Mouse (Mus musculus) v-Abl transformed pro-B cells (cell line): ENCODE results near the gene Slc28a1.

Experiments
- in situ Hi-C, 2 experiments: fragments of 400-800 bp; cut with MboI; formaldehyde crosslinking; loops; one replicate each; pipeline ENCODE4 v1.15.1; 2025; ENCODE audit not compliant: unreplicated experiment in 2 of 2

The Slc28a1 gene

DNA sequence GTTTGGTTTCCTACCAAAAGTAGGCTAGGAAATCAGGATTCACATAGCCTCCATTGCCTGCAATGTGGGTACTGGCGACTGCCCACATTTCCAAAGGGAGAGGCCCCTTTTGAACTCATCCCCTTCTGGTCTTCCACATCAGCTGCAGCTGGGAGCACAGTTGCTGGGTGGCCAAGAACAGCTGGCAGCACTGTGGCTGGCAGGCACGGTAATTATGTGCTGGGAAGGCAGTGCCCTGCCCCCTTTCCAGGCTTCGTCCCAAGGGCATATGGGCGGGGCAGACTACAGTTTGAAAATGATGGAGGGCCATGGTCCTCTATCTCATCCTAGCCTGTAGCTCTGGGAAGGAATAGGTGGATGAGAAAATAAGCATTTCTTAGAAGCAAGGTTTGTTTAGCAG is 83.9 kb downstream of the Slc28a1 start:
- in situ Hi-C loops = no loop called here

DNA sequence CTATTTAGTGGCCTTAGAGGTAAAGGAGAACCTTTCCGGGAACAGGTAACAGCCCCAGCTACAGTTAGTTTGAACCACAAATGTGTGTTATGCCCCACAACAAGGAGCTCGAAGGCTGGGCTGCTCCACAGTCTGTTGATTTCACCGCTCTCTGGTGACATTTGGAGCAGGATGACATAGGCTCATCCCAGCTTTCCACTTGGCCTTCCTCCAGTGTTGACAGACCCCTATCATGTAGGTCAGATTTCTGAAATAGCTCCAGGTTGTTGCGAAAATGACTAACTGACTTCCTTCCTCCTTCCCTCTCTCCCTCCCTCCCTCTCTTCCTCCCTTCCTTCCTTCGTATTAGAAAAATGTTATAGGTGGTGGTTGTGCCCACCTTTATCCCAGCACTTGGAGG is 84.5 kb downstream of the Slc28a1 start:
- in situ Hi-C loops = no loop called here

DNA sequence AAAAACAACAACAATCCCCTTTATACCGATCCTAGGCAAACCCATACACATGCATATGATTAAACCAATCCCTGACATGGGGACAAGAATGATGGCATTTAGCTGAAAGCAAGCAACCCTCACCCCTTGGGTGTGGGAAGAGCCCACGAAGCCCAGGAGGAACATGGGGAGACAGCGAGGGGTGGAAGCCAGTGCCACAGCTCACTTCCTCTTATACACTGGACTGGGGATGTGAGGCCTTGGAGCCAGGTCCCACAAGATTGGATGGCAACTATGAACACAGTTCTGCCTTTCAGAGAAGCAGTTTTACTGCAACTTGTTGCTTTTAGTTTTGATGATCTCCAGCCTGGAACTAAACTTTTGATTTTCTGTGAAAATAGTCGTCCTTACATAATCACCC is 85.2 kb downstream of the Slc28a1 start:
- in situ Hi-C loops = loop anchor here (5.0 kb wide), 2 partner anchors 32 to 113 kb away; no protein-coding TSS in a partner anchor

DNA sequence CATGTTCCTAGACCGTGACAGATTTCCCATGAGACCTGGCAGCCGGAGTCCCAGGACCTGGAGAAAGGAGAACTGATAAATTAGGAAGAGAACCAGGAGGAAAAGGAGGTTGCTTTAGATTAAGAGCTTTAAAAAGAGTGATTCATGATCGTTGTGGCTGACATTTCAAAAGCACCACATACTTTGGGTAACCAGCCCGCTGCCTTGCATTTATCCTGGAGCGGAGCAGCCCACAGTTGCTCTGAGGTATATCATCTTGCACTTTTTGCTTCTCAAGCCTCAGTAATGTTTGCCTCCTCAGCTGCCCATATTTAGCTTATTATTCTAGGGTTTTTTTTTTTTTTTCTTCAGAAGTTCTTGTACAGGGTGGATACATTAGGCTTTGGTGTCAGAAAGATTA is 87.8 kb downstream of the Slc28a1 start:
- in situ Hi-C loops = loop anchor here (5.0 kb wide), 2 partner anchors 35 to 110 kb away; no protein-coding TSS in a partner anchor

DNA sequence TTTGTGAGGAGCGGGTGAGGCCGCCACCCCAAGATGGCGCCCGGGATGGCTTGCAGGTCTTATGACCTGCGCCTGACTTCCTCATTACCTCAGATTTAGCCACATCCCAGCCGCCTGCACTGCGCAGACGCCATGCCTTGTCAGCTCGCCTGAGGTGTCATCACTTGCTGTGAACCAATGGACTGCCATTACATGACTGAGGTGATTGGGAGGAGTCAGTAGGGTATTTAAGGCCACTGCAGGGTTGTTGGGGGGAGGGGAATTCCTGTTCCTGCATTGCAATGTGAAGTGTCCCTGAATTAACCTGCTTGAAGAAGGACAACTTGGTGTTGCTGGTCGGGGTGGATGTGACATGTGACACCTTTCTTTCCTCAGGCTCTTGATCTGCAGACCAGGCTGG is 89.0 kb downstream of the Slc28a1 start:
- in situ Hi-C loops = loop anchor here (5.0 kb wide), 2 partner anchors 36 to 109 kb away; no protein-coding TSS in a partner anchor

DNA sequence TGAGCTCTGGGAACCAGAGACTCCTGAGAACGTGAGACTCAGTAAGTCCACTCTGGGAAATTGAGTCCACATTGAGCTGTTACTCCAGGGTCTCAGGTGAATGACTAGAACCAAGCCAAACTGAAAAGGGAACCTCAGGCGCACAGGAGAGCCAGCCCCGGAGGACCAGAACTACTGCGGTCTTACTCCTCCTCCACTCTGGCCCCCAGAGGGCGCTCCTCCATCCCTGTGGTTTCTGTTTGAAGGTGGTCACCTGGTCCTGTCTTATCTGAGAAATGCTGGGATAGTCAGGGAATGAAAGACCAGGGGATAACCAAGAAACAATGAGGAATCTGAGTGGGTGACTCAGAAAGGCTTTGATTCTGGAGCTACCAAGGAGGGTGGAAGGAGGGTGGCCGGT is 94.3 kb downstream of the Slc28a1 start:
- in situ Hi-C loops = no loop called here

DNA sequence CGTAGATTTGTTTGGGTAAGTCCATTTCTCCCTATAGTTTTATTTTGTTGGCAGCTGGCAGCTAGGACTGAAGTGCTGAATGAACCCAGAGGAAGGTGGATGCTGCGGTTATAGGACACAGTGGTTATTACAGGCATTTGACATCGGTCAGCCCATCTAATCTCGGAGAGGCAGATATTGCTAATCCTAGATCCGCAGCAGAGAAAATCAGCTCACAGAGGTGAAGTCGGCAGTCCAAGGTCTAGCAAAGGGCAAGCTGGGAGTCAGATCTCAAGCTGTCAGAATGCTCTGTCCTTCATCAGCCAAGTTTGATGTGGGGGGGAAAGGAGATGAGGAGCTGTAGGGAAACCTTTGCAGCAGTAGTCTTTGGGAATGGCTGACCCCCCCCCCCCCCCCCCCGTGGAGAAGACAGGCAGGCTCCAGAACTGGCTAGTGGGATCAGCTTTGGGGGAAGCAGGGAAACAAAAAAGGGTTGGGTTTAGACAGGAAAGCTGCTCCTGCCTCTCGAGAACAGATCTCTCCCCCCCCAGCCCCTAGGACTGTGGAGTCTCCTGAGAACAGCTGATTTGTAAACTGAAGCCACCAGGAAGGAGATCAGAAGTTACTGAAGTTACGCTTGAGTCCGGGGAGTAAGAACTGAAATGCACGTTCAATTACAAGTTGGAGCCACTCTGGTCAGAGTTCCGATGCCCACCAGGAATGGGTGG is 95.5 kb downstream of the Slc28a1 start:
- in situ Hi-C loops = loop anchor here (5.0 to 10.0 kb wide), 2 partner anchors 82 to 85 kb away; no protein-coding TSS in a partner anchor

DNA sequence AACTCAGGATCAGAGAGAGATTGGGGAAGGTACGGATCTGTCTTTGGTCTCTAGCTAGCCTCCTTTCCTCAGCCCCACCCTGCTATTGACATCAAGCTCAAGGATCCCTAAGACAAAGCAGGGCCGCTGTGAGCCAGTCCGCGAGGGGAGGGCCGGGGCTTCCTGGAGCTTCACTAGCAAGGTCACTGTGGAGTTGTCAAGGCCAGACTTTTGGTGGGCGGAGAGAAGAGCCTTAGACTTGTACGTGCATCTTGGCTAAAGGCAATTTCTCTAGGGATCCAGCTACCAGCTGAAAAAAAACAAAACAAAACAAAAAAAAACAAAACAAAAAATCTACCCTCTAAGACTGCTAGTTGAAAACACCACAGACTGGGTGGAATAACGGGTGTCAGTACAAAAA is 97.2 kb downstream of the Slc28a1 start:
- in situ Hi-C loops = loop anchor here (5.0 to 10.0 kb wide), 2 partner anchors 81 to 83 kb away; no protein-coding TSS in a partner anchor

DNA sequence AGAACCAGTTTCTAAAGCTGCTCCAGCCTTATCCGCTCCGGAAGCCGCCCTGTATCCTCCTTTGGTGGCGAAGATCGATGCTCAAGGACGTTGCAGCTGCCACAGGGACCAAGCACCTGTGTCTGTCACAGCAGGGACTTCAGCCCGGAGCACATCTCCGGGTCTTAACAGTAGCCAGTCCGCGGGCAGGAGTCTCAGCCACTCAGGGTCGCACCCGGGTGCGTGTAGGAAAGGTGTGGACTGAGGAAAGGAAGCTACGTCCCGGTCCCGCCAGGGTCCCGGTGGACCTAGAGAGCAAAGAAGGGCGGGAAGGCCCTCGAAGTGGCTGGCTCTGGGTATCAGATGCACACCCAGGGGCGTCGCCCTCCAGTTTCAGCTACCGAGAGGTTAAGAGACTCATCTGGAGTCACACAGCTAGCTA is 97.7 kb downstream of the Slc28a1 start:
- in situ Hi-C loops = loop anchor here (5.0 to 10.0 kb wide), 2 partner anchors 80 to 83 kb away; no protein-coding TSS in a partner anchor

DNA sequence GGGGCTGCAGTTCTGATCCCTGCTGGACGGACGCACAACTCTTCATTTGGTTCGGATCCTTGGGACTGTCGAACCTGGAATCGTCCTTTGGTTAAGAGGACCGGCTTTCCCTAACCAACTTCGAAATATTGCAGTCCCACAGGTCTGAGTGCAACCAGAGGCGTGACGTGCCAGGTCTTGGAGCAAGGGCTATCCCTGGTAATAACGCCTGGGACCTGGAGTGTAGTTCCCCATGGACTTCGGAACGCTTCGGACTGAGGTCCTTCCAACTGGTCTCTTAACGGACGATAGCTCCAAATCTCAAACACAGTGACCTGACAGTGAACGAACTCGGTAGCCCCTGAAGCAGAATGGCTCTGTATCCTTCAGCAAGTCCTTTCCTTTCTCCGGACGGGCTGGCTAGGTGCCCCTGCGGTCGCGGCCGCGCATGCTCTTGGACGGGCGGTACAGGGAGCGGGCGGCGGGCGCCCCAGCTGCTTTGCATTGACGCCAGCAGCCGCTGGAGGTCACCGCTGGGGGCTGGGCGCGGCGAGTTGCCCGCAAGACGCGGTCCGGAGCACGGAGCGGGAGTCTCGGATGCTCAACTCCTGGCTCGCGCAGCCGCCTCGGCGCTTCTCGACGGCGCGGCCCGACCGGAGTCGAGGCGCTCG is 98.2 kb downstream of the Slc28a1 start:
- in situ Hi-C loops = loop anchor here (5.0 to 10.0 kb wide), 2 partner anchors 79 to 82 kb away; no protein-coding TSS in a partner anchor

DNA sequence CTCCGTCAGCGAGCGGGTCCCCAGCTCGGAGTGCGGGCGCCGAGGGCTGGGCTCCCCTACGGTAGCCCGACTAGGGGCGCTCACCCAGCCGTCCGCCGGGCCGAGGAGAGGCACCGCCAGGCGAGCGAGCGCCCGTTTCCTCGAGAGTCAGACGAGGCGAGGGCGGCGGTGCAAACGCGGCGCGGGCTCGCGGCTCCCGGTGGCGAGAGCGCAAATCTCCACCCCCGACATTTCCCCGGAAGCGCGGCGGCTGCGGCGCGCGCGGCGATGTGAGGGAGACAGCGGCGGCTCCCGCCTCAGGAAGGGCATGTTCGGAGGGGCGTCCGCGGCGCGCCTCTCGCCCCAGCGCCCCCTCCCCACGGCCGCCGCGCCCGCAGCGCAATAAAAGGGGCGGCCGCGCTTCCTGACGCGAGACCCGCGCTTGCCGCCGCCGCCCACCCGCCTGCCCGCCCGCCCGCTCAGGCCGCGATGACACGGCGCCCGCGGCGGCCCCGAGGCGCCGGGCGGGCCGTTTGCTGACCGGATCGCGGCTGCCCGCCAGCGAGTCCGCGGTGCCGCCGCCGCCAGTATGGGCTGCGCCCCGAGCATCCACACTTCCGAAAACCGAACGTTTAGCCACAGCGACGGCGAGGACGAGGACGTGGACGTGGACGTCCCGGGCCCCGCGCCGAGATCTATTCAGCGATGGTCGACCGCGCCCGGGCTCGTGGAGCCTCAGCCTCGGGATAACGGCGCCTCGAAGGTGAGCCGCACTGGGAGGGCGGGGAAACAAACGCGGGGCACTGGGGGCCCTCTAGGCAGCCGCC is 99.0 kb downstream of the Slc28a1 start, which contains the start of gene Pde8a:
Gene Pde8a, plus strand, starts transcription at position 250 of the 806 bp plus-strand sequence.
- in situ Hi-C loops = loop anchor here (5.0 to 10.0 kb wide), 2 partner anchors 79 to 81 kb away; no protein-coding TSS in a partner anchor

DNA sequence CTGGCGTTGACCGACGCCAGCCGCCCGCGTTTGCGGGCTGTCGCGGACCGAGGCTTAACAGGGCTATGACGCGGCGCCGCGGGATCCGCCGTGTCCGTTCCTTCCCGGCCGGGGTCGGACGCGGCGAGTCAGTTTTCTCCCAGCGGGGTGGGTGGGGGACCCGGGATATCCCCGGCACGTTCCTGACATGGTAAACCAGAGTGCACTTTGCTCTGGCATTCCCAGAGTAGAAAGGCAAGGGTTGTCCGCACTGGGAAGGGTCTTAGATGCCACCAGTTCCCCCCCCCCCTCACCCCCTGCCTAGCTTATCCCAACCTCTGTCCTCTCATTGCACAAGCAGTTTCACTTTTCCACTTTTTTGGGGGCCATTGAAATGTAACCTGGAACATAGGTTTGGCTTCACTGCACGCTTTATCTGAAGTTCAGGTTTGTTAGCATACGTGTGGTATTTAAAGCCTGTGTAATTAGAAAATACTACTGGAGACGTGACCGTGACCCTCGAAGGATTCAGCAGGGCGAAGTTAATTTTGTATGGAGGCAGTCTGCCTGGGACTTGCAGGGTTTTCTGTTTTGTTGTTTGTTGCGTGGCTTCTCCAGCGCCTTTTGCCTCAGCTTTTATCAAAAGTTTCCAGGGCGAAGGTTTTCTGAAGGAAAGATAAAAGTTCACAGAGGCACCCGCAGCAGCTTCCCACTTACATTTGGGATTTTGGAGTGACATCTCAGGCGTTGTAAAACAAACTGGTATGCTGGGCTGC is 99.7 kb downstream of the Slc28a1 start:
- in situ Hi-C loops = loop anchor here (5.0 to 10.0 kb wide), 2 partner anchors 78 to 80 kb away; no protein-coding TSS in a partner anchor

DNA sequence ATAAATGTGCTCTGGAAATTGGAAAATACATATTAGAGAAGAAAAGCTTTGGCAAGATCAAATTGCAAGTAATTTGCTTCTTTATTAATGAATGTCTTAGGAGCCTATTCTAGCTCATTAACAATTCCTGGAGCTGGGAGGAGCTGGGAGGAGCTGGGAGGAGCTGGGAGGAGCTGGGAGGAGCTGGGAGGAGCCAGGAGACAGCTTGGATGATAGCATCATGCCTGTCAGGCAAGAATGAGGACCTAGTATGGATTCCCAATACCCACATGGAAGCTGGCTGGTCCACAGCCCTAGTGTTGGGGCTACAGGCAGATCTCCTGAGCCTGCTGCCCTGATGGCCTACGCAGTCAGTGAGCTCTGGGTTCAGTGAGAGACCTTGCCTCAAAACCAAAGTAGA is 101.4 kb downstream of the Slc28a1 start:
- in situ Hi-C loops = loop anchor here in 1 of 2 experiments (10.0 kb wide), 1 partner anchor 79 kb away; no protein-coding TSS in a partner anchor

DNA sequence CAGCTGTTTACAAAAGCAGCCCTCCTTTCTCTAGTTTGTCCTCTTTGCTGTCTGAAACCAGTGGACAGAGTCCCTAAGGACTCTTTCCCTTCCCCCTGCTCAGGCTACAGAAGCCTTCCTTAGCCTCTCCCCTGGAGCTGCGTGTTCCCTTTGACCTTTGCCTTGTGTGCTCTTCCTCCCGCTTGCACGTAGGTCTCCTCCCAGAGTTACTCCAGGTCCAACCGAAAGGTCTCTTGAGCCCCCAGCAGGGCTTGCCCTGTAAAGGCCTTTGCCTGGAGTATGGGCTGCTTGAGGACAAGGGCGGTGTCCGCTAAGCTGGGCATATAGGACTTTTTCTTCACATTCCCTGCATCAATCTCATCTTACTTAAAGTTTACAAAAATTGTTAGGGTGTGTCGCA is 104.7 kb downstream of the Slc28a1 start:
- in situ Hi-C loops = loop anchor here in 1 of 2 experiments (10.0 kb wide), 1 partner anchor 75 kb away; no protein-coding TSS in a partner anchor
